20 mouse cellular contexts compared by ENCODE assay signal in genomic region chr5:147049544-147050209, GRCm38 (mm10). TPM values are rescaled to one million over a fixed set of nuclear protein-coding genes. Genes with fewer than 3 reads are reported as not detected.
DNase-seq lines count a peak whose midpoint lies in the region; ATAC-seq and TF ChIP-seq lines count a peak whose summit lies in the region.
"Had no signal": no experiment of that assay in that cellular context is flagged by ENCODE, and none has a peak within 500 bp of the region (broad histone marks: within the 10 kb centered on the region; RNA-seq: fewer than 3 reads in every experiment).

No protein-coding gene starts in this region.

- peak; percentile 12; the same call in 1 of the 2 replicates for ATAC-seq in megakaryocyte, adult 5-6 weeks (ENCODE audit: poor library complexity, severe bottlenecking)
- ATAC-seq: forebrain, embryonic 13.5 days; midbrain, embryonic 13.5 days had no signal

- TF ChIP-seq EP300 in CH12.LX (IDR thresholded peaks at IDR 0.05; ENCODE audit: low read length), result no peak

- intact Hi-C loops in left cerebral cortex, postnatal 14 days (cut with DNase I), result no loop called here

- H3K79me2 ChIP-seq in CH12.LX (replicated peaks; ENCODE audit: control insufficient read depth, extremely low read depth, insufficient read depth, poor library complexity, severe bottlenecking), result peaks cover 87% of the 10 kb centered on the region

- no peak for TF ChIP-seq RAD21 in CH12.LX (IDR thresholded peaks at IDR 0.05; ENCODE audit: low read depth, low read length)

- TF ChIP-seq POLR2A in CH12.LX (IDR thresholded peaks at IDR 0.05; ENCODE audit: low read depth, low read length), result no peak

- dilution Hi-C loops in CH12.LX (cut with MboI; ENCODE audit: extremely low pct_ligation_motif_present, extremely low pct_unique_long_range_greater_than_20kb, low sequenced_read_pairs), result no loop called here

- DNase-seq in layer of hippocampus, adult 2 months (ENCODE audit: low spot score in 2 of 2), result no peak
- DNase-seq in layer of hippocampus, adult 9-11 months, result no peak
- DNase-seq in A20 (ENCODE audit: low read depth, low spot score), result peak; percentile 64
- no peak for DNase-seq in CH12.LX (ENCODE audit: extremely low read depth)
- no peak for DNase-seq in left cerebral cortex, postnatal 14 days (ENCODE audit: low spot score in 2 of 2)
- DNase-seq in cerebellum, postnatal 10 days, result no peak
- DNase-seq: adrenal gland, postnatal 25 days; cerebellum, adult 2 months; heart, adult 11 months; thymus, adult 18-20 months had no signal

- H3K36me3 ChIP-seq in CH12.LX (replicated peaks in 1 of 2; ENCODE audit: control insufficient read depth in 1 of 2, insufficient read depth in 1 of 2, low read length in 1 of 2), result peaks cover 7 to 37% of the 10 kb centered on the region in 2 experiments
- H3K36me3 ChIP-seq: heart, embryonic 15.5 days; hindbrain, embryonic 10.5 days; kidney, embryonic 15.5 days; limb, embryonic 15.5 days; lung, embryonic 15.5 days; midbrain, embryonic 13.5 days; neural tube, embryonic 12.5 days; stomach, embryonic 15.5 days had no signal

- H3K9me3 ChIP-seq in CH12.LX (replicated peaks; ENCODE audit: low read length), result no peaks in the 10 kb centered on the region
- H3K9me3 ChIP-seq: forebrain, embryonic 13.5 days; heart, embryonic 15.5 days; hindbrain, embryonic 10.5 days; kidney, embryonic 15.5 days; limb, embryonic 15.5 days; lung, embryonic 15.5 days; midbrain, embryonic 13.5 days; neural tube, embryonic 12.5 days; stomach, embryonic 15.5 days had no signal

- no peak for TF ChIP-seq CTCF in layer of hippocampus, adult 2 months (conservative IDR thresholded peaks at IDR 0.05)
- no peak for TF ChIP-seq CTCF in CH12.LX (conservative IDR thresholded peaks at IDR 0.05 in 1 of 2, IDR thresholded peaks at IDR 0.05 in 1 of 2; ENCODE audit: low read depth in 2 of 2, low read length in 2 of 2)

- peak overlapping the region; percentile 71; the same call in 1 of the 2 replicates for H3K9ac ChIP-seq in CH12.LX (ENCODE audit: insufficient read depth, low read depth)
- H3K9ac ChIP-seq: forebrain, embryonic 13.5 days; heart, embryonic 15.5 days; kidney, embryonic 15.5 days; limb, embryonic 15.5 days; lung, embryonic 15.5 days; midbrain, embryonic 13.5 days; neural tube, embryonic 12.5 days; stomach, embryonic 15.5 days had no signal

- in situ Hi-C loops in CH12.LX (cut with MboI; ENCODE audit: low pct_ligation_motif_present, low pct_unique_long_range_greater_than_20kb, low sequenced_read_pairs), result no loop called here

- peak overlapping the region; percentile 82 for H3K4me2 ChIP-seq in CH12.LX (ENCODE audit: insufficient read depth, low read depth, poor library complexity, severe bottlenecking)
- H3K4me2 ChIP-seq: forebrain, embryonic 13.5 days; heart, embryonic 15.5 days; kidney, embryonic 15.5 days; limb, embryonic 15.5 days; lung, embryonic 15.5 days; midbrain, embryonic 13.5 days; neural tube, embryonic 12.5 days; stomach, embryonic 15.5 days had no signal

- H3K4me3 ChIP-seq in layer of hippocampus, adult 2 months, result no peak overlapping the region
- no peak overlapping the region for H3K4me3 ChIP-seq in CH12.LX (replicated peaks in 1 of 3; ENCODE audit: low read depth in 2 of 3, low read length in 2 of 3, poor library complexity in 1 of 3)
- H3K4me3 ChIP-seq: forebrain, embryonic 13.5 days; heart, embryonic 15.5 days; hindbrain, embryonic 10.5 days; kidney, embryonic 15.5 days; limb, embryonic 15.5 days; lung, embryonic 15.5 days; midbrain, embryonic 13.5 days; neural tube, embryonic 12.5 days; stomach, embryonic 15.5 days had no signal

- peak overlapping the region; percentile 15; the same call in 1 of the 2 replicates for H3K27ac ChIP-seq in layer of hippocampus, adult 2 months
- 0 out of 2 replicates have a peak overlapping the region, but pooled peaks have one; percentile 23 for H3K27ac ChIP-seq in CH12.LX (ENCODE audit: insufficient read depth, low read depth)
- H3K27ac ChIP-seq: forebrain, embryonic 13.5 days; heart, embryonic 15.5 days; hindbrain, embryonic 10.5 days; kidney, embryonic 15.5 days; limb, embryonic 15.5 days; lung, embryonic 15.5 days; midbrain, embryonic 13.5 days; neural tube, embryonic 12.5 days; stomach, embryonic 15.5 days had no signal

- H3K27me3 ChIP-seq in CH12.LX (replicated peaks), result no peaks in the 10 kb centered on the region
- H3K27me3 ChIP-seq: heart, embryonic 15.5 days; kidney, embryonic 15.5 days; limb, embryonic 15.5 days; lung, embryonic 15.5 days; midbrain, embryonic 13.5 days; neural tube, embryonic 12.5 days; stomach, embryonic 15.5 days had no signal

- peaks cover 12 to 66% of the 10 kb centered on the region in 2 experiments; a peak in 3 of 4 replicates for H3K4me1 ChIP-seq in CH12.LX (ENCODE audit: control insufficient read depth in 1 of 2, insufficient read depth in 2 of 2)

TF ChIP-seq in CH12.LX, 34 proteins besides CTCF, POLR2A, EP300 and RAD21:
- TF ChIP-seq ZNF384 (IDR thresholded peaks at IDR 0.05; ENCODE audit: low read depth, low read length) (0 out of 2 replicates have a peak, but pooled peaks have one; percentile 16), E2F4 (IDR thresholded peaks at IDR 0.05; ENCODE audit: insufficient replicate concordance, low read depth, low read length) (no peak)

RNA-seq across cellular contexts. Expression of gene Lnx2, which starts 26.7 kb away (rescaled TPM):
- 1 to 10 TPM; 5.5 to 6.6 TPM for total RNA-seq in layer of hippocampus, adult 2 months (2021)
- total RNA-seq in CH12.LX (2012; rRNA removed), result 25.6 and 30.1 TPM in 2 replicates
- total RNA-seq in CH12.LX (2014; rRNA removed), result 19.4 and 20.3 TPM in 2 replicates
- polyA plus RNA-seq in CH12.LX (2012; ENCODE audit: insufficient read length, low read depth), result 18.8 and 22.9 TPM in 2 replicates
- 5.0 and 6.8 TPM in 2 replicates for total RNA-seq in megakaryocyte, adult 5-6 weeks (2015)
- total RNA-seq in megakaryocyte, adult 5-6 weeks (2017), result 9.7 and 10.4 TPM in 2 replicates
- total RNA-seq in left cerebral cortex, postnatal 14 days (2021), result 1 to 10 TPM; 5.3 to 7.6 TPM

RNA-seq across cellular contexts. Expression of gene Polr1d, which starts 27.2 kb away (rescaled TPM):
- total RNA-seq in layer of hippocampus, adult 2 months (2021), result 10 to 100 TPM; 63.1 to 69.7 TPM
- total RNA-seq in CH12.LX (2012; rRNA removed) (293 and 334 TPM in 2 replicates), CH12.LX (2014; rRNA removed) (354 and 381 TPM in 2 replicates)
- polyA plus RNA-seq in CH12.LX (2012; ENCODE audit: insufficient read length, low read depth), result 300 and 322 TPM in 2 replicates
- total RNA-seq in megakaryocyte, adult 5-6 weeks (2015), result 126 and 134 TPM in 2 replicates
- 107 and 113 TPM in 2 replicates for total RNA-seq in megakaryocyte, adult 5-6 weeks (2017)
- total RNA-seq in left cerebral cortex, postnatal 14 days (2021), result 10 to 100 TPM; 72.9 to 79.5 TPM
